Mouse (Mus musculus): Measurements from ENCODE around the gene Wnt3a. TPM values are rescaled to one million over a fixed set of nuclear protein-coding genes. Genes with fewer than 3 reads are reported as not detected.

Wnt3a gene
- polyA plus RNA-seq, 1 experiment from 2014 or later: 12.6 TPM

DNA sequence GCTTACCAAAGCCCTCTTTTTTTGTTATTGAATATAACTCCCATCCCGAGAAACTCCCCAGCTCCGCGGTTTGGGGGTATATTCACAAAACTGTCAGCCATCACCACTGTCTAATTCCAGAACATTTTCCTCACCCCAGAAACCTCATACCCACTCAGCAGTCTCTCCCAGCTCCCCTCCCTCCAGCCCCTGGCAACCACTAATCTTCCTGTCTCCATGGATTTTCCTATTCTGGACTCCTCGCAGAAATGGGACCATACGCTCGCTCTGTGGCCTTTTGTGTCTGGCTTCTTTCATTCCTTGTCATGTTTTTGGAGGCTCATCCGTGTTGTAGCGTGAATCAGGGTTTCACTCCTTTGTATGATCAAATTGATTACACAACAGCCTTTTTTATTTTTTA is 19.4 kb upstream of the Wnt3a start:
- Histone ChIP-seq H3K4me2 (replicated peaks; ENCODE audit: low read depth, low read length) (no peak overlapping the region), H3K27me3 (replicated peaks; ENCODE audit: insufficient read depth, low read length) (peaks cover 19% of the 10 kb centered on the region; the same call in 1 of the 2 replicates), H3K27ac (ENCODE audit: low read length) (no peak overlapping the region), H3K36me3 (ENCODE audit: insufficient read depth, low read length) (no peaks in the 10 kb centered on the region), H3K4me3 (ENCODE audit: low read depth, low read length) (no peak overlapping the region), H3K9ac (replicated peaks; ENCODE audit: low read depth) (no peak overlapping the region), H3K9me3 (ENCODE audit: low read length) (no peaks in the 10 kb centered on the region), H3K4me1 (ENCODE audit: insufficient read depth, low read depth, low read length) (no peaks in the 10 kb centered on the region)
- TF ChIP-seq CTCF (IDR thresholded peaks at IDR 0.05) (no peak), EP300 (IDR thresholded peaks at IDR 0.05) (no peak)
- WGBS: 69% methylated on average over 8 of the region's 8 CpGs
- ATAC-seq: no peak
- no peak for DNase-seq (ENCODE audit: low spot score)

GRCm38 (mm10) chr11:59309106-59309805 is 18.7 kb upstream of the Wnt3a start:
- DNase-seq (ENCODE audit: low spot score) (peak; percentile 77), ATAC-seq (peak; percentile 56)
- no peak overlapping the region for H3K4me3 ChIP-seq (ENCODE audit: low read depth, low read length)
- H3K27ac ChIP-seq (ENCODE audit: low read length): 0 out of 2 replicates have a peak overlapping the region, but pooled peaks have one; percentile 11
- H3K9me3 ChIP-seq (ENCODE audit: low read length): no peaks in the 10 kb centered on the region
- H3K36me3 ChIP-seq (ENCODE audit: insufficient read depth, low read length): no peaks in the 10 kb centered on the region
- H3K4me2 ChIP-seq (replicated peaks; ENCODE audit: low read depth, low read length): 0 out of 2 replicates have a peak overlapping the region, but pooled peaks have one; percentile 14
- H3K9ac ChIP-seq (replicated peaks; ENCODE audit: low read depth): no peak overlapping the region
- H3K27me3 ChIP-seq (replicated peaks; ENCODE audit: insufficient read depth, low read length): peaks cover 19% of the 10 kb centered on the region; the same call in 1 of the 2 replicates
- WGBS: 22% methylated on average over 10 of the region's 12 CpGs
- no peaks in the 10 kb centered on the region for H3K4me1 ChIP-seq (ENCODE audit: insufficient read depth, low read depth, low read length)
- TF ChIP-seq EP300 (IDR thresholded peaks at IDR 0.05) (no peak), CTCF (IDR thresholded peaks at IDR 0.05) (no peak)

GRCm38 (mm10) chr11:59308625-59309024 is 18.1 kb upstream of the Wnt3a start:
- WGBS: 40% methylated on average over 6 of the region's 6 CpGs

GRCm38 (mm10) chr11:59308164-59308542 is 17.6 kb upstream of the Wnt3a start:
- H3K27me3 ChIP-seq (replicated peaks; ENCODE audit: insufficient read depth, low read length): peaks cover 19% of the 10 kb centered on the region; the same call in 1 of the 2 replicates

More at GRCm38 (mm10) chr11:59308625-59309024, 18.1 kb upstream of the Wnt3a start:
- H3K4me1 ChIP-seq (ENCODE audit: insufficient read depth, low read depth, low read length): no peaks in the 10 kb centered on the region
- H3K4me3 ChIP-seq (ENCODE audit: low read depth, low read length): no peak overlapping the region
- ATAC-seq (no peak), DNase-seq (ENCODE audit: low spot score) (no peak)
- TF ChIP-seq EP300 (IDR thresholded peaks at IDR 0.05) (no peak), CTCF (IDR thresholded peaks at IDR 0.05) (no peak)
- no peaks in the 10 kb centered on the region for H3K9me3 ChIP-seq (ENCODE audit: low read length)
- 0 out of 2 replicates have a peak overlapping the region, but pooled peaks have one; percentile 87 for H3K4me2 ChIP-seq (replicated peaks; ENCODE audit: low read depth, low read length)
- H3K36me3 ChIP-seq (ENCODE audit: insufficient read depth, low read length): no peaks in the 10 kb centered on the region
- H3K9ac ChIP-seq (replicated peaks; ENCODE audit: low read depth): no peak overlapping the region
- H3K27me3 ChIP-seq (replicated peaks; ENCODE audit: insufficient read depth, low read length): peaks cover 19% of the 10 kb centered on the region; the same call in 1 of the 2 replicates
- H3K27ac ChIP-seq (ENCODE audit: low read length): no peak overlapping the region

DNA sequence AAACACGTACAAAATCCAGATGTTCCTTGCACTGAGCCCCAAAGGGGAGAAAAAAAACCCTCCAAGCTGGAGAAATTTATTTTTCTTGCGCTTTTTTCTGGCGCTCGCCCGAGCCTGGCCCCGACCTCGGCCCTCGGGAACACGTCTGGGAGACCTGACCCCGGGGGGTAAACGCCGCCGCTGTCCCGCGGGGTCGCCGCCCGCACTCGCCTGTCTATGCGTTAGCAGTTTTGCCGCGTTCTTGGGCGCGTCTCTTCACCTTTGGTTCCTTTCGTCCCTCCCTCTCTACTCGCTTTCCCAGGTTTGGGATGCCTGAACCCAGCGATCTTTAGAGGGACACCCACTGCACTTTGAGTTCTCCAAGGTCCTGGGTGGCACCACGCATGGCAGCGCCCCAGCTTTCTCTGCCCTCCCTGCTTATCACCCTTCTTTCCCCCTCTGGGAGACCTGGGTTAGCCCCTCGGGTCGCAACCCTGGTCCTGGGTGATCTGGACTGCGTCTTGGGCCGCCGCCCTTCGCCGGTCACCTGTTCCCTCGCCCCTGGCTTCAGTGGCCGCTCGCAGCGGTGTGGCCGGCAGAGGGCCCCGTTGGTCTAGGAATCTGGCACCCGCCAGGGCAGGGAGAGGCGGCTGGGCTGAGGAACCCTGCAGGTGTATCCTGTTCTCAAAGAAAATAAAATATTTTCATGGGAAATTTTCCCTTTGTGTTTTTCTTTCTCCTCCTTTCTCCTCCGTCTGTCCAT is 17.0 kb upstream of the Wnt3a start:
- peak overlapping the region; percentile 69 for H3K4me3 ChIP-seq (ENCODE audit: low read depth, low read length)
- H3K9me3 ChIP-seq (ENCODE audit: low read length): no peaks in the 10 kb centered on the region
- peak overlapping the region; percentile 46 for H3K9ac ChIP-seq (replicated peaks; ENCODE audit: low read depth)
- TF ChIP-seq EP300 (IDR thresholded peaks at IDR 0.05) (no peak), CTCF (IDR thresholded peaks at IDR 0.05) (peak; percentile 89)
- no peaks in the 10 kb centered on the region for H3K36me3 ChIP-seq (ENCODE audit: insufficient read depth, low read length)
- H3K4me2 ChIP-seq (replicated peaks; ENCODE audit: low read depth, low read length): peak overlapping the region; percentile 87
- no peak overlapping the region for H3K27ac ChIP-seq (ENCODE audit: low read length)
- 1% methylated on average over 43 of the region's 45 CpGs for WGBS
- ATAC-seq (peak; percentile 60), DNase-seq (ENCODE audit: low spot score) (peak; percentile 87)
- H3K27me3 ChIP-seq (replicated peaks; ENCODE audit: insufficient read depth, low read length): peaks cover 19% of the 10 kb centered on the region; the same call in 1 of the 2 replicates
- H3K4me1 ChIP-seq (ENCODE audit: insufficient read depth, low read depth, low read length): no peaks in the 10 kb centered on the region

More at GRCm38 (mm10) chr11:59308164-59308542, 17.6 kb upstream of the Wnt3a start:
- no peak overlapping the region for H3K9ac ChIP-seq (replicated peaks; ENCODE audit: low read depth)
- no peaks in the 10 kb centered on the region for H3K4me1 ChIP-seq (ENCODE audit: insufficient read depth, low read depth, low read length)
- no peak for DNase-seq (ENCODE audit: low spot score)
- H3K4me2 ChIP-seq (replicated peaks; ENCODE audit: low read depth, low read length): peak overlapping the region; percentile 87
- no peak overlapping the region for H3K27ac ChIP-seq (ENCODE audit: low read length)
- H3K9me3 ChIP-seq (ENCODE audit: low read length): no peaks in the 10 kb centered on the region
- ATAC-seq: peak; percentile 18
- TF ChIP-seq CTCF (IDR thresholded peaks at IDR 0.05) (no peak), EP300 (IDR thresholded peaks at IDR 0.05) (no peak)
- peak overlapping the region; percentile 69; the same call in 1 of the 2 replicates for H3K4me3 ChIP-seq (ENCODE audit: low read depth, low read length)
- WGBS: 35% methylated on average over 12 of the region's 12 CpGs
- H3K36me3 ChIP-seq (ENCODE audit: insufficient read depth, low read length): no peaks in the 10 kb centered on the region

Data from lung, postnatal 0 days (tissue).